Mouse (Mus musculus): ENCODE measurements around the gene A730009L09Rik.

Gene A730009L09Rik

DNA sequence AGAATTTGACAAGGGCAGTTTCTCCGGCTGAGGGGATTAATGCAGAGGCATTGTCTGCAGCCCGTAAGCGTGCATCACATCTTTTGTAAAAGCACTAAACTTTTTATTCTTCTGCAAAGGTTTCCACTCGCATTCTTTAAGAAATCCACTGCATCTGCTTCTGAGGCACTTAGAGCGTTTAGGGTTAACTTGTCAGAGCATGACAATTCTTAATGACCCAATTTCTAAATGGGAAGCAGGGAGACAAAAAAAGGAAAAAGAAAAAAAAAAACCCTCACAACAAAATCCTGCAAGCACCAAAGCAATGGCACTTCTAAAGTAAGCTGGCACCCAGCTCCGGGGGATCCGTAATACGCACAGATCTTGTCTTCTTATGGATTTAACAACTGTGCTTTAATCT, at the start of gene A730009L09Rik:
Gene A730009L09Rik (plus strand): TSS at position 301 of the 400 bp plus-strand sequence.
- no peak for DNase-seq (ENCODE audit: low read depth, low spot score)

GRCm38 (mm10) chr16:84465581-84466165, 49.2 kb upstream of the A730009L09Rik start:
- DNase-seq (ENCODE audit: low read depth, low spot score) = no peak

GRCm38 (mm10) chr16:84468898-84469297, 46.0 kb upstream of the A730009L09Rik start:
- DNase-seq (ENCODE audit: low read depth, low spot score) = peak; percentile 15

DNA sequence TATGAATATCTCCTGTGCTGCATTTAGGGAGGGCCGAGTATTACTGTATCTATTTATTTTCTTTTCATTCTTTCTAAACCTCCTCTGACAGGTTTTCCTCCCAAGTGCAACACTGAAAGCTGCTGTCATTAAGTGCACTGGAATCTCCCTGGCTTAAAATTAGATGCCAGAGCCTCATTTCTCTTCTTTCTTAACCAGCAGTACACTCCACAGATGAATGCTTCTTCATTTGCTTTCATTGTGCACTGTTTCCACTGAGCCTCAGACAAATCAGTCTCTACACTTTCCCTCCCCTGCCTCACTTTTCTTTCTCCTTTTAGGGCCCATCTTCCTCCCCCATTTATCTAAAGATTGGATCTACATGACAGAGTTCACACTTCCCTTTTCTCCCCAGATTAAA, 44.9 kb upstream of the A730009L09Rik start:
- DNase-seq (ENCODE audit: low read depth, low spot score) = no peak

GRCm38 (mm10) chr16:84473406-84473805, 41.5 kb upstream of the A730009L09Rik start:
- no peak for DNase-seq (ENCODE audit: low read depth, low spot score)

- DNase-seq (ENCODE audit: low read depth, low spot score) = no peak
These were observed 40.2 kb upstream of the A730009L09Rik start for GRCm38 (mm10) chr16:84474712-84475111.

GRCm38 (mm10) chr16:84476948-84477347, 38.0 kb upstream of the A730009L09Rik start:
- no peak for DNase-seq (ENCODE audit: low read depth, low spot score)

DNA sequence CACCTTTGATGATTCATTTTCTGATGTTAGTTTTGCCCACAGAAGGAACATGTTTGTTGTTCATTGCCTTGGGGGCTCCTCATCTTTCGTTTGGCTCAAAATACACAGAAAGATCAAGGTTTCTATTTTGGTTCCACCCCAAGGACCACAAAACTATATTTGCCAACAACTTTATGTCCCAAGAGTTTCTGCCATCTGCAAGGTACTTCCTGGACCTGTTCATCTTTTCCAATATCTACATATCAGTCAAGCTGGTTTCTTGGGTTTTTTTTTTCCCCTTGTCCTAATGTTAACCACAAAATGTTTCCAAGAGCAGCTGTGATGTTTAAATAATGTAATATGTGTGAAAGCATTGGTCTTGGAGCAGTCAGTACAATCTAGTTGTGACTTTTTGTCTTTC, 37.4 kb upstream of the A730009L09Rik start:
- DNase-seq (ENCODE audit: low read depth, low spot score) = no peak

DNA sequence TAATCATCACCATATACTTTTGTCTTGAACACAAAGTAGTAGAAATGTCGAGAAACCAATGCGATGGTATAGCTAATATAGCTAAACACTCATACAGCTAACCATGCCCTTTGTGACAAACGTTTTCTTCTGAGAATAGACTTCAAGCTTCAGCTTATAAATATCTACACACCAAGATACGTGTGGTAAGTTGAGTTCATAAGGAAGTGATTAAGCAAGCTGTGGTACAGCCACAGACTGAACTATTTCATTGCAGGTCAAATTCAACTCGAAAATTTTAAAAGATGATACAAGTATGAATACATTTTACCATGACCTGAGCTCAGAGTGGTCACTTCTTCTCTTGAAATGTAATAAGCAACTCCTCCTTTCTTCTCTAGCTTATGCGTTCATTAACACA, 37.0 kb upstream of the A730009L09Rik start:
- no peak for DNase-seq (ENCODE audit: low read depth, low spot score)

- no peak for DNase-seq (ENCODE audit: low read depth, low spot score)
These were observed 29.0 kb upstream of the A730009L09Rik start for GRCm38 (mm10) chr16:84485931-84486330.

- no peak for DNase-seq (ENCODE audit: low read depth, low spot score)
These were observed 20.1 kb upstream of the A730009L09Rik start for GRCm38 (mm10) chr16:84494818-84495217.

DNA sequence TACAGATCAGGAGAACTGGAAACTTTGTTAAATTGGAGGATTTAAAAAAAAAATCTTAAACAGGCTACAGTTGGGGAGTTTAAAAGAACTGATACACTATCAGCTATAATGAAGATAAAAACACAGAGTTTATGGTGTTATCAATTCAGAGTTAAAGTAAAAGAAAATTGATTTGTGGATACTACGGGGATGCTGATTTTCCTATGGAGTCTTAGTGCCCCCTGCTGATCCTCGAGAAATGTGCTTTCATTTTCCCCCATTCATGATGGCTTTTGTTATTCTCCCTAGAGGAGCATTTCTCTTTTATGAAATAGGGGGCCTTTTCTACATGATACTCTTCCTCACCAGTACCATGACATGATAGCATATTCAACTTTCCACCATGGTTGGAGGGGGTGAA, 19.5 kb upstream of the A730009L09Rik start:
- DNase-seq (ENCODE audit: low read depth, low spot score) = no peak

DNA sequence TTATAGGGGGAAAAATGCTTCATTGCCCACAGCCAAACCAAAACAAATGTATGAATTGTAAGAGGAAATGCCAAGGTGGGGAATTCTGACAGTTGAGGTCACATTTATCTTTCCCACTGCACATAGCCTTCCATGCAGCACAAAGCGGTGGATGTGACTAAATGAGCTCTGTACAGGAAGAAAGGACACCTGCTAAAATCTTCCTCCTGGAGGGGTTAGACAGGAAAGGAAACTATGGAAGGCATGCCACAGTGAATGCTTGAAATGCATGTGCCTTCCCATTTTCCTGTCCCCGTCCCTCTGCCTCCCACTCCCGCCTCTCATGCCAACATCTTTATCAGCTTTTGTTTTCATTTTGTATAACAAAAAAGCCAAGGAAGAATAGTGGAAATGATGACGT, 7.2 kb upstream of the A730009L09Rik start:
- DNase-seq (ENCODE audit: low read depth, low spot score) = no peak

GRCm38 (mm10) chr16:84521975-84522635, 7.2 kb downstream of the A730009L09Rik start:
- no peak for DNase-seq (ENCODE audit: low read depth, low spot score)

DNA sequence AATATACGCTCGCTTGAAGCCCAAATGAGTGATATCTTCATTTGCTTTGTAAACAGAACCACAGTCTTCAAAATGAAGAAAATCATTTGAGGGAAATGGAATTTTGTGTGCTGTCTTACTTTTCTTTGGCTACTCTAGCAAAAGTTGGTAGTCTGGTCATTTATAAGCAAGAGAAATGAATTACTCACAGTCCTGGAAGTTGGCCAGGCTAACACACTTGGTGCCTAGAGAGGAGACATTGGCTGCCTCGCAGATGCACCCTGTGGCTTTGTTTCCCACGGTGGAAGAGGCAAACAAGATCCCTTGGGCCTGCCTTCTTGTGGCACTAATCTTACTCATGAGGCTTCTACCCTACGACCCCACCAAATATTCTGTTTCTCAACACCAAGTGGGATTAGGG, 8.1 kb downstream of the A730009L09Rik start:
- no peak for DNase-seq (ENCODE audit: low read depth, low spot score)

GRCm38 (mm10) chr16:84527375-84527774, 12.5 kb downstream of the A730009L09Rik start:
- DNase-seq (ENCODE audit: low read depth, low spot score) = peak; percentile 74

DNA sequence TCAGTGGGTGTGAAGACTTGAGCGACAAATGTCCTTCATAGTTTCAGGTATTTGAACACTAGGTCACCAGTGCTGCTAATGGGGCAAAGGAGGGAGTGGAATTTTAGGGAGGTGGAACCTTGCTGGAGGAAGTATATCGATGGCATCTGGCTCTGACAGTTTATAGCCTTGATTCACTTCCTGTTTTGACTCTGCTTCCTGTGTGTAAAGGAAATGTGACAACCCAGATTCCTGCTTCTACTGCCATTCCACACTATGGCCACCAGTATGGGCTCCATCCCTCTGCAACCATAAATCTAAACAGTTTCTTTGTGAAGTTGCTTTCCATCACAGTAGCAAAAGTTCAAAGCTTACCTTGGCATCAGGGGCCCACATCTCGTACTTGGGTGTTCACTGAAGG, 17.9 kb downstream of the A730009L09Rik start:
- no peak for DNase-seq (ENCODE audit: low read depth, low spot score)

GRCm38 (mm10) chr16:84546059-84546458, 31.1 kb downstream of the A730009L09Rik start:
- DNase-seq (ENCODE audit: low read depth, low spot score) = peak; percentile 38

GRCm38 (mm10) chr16:84549122-84549521, 34.2 kb downstream of the A730009L09Rik start:
- DNase-seq (ENCODE audit: low read depth, low spot score) = no peak

GRCm38 (mm10) chr16:84550445-84550844, 35.5 kb downstream of the A730009L09Rik start:
- no peak for DNase-seq (ENCODE audit: low read depth, low spot score)

DNA sequence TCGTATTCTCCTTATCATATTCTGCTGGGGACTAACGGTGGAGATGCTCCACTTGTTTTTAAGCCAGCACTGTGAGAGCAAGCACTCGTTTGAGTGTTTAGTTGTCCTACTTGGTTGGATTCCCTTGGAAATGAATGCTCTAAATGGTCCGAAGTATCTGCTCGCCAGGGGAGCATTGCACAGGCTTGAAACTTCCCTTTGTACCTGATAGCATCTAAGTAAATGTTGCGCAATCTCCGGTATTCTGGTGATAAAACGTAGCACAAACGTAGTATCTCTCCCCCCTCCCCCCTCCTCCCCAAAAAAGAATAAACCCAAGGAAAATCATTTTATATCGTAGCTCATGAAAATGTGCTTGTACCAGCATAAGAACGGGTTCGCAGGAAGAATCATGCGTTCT, 39.1 kb downstream of the A730009L09Rik start:
- no peak for DNase-seq (ENCODE audit: low read depth, low spot score)

DNA sequence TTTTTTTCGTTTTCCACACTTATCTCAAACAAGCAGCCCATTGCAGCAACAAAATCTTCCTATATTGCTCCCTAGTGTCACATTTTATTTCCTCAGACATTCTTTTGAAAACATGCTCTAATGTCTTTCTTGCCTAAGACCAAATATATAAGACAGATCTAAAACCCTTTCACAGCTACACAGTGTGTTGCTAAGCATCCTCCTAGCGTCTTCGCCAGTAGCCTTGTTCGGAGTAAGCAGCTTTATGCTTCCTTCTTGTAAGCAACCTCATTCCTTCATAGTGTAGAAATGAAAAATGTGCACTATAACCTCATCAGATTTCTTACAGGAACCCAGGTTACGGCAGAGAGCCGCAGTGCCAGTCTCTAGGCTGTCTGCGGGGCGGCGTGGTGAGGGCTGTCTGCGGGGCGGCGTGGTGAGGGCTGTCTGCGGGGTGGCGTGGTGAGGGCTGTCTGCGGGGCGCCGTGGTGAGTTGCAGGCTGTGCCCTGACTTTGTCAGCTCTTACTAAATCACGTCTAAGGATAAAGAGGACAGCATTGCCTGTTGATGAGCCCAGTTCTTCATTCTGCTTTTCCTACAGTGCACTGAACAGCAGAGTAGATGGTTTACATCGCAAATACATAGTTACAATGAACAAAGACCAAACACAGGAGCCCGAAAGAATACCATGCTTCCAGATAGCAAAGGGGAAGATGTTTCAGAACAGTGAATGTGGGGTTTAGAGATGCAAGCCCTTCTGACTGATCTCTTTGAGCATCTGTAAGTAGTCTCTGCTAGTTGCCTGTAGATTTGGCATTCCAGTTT, 43.4 kb downstream of the A730009L09Rik start:
- DNase-seq (ENCODE audit: low read depth, low spot score) = no peak

All from CD4-positive, CD25-positive, alpha-beta regulatory T cell, adult 2 months (primary cell).